Mouse (Mus musculus) spleen, postnatal 36 days (tissue): ENCODE results near the gene Desi2.
"Not testable (repeated sequence)": the region's sequence is repeated elsewhere in the genome, so short reads cannot be mapped to it uniquely, and the experiment has no call there.

ENCODE experiments used
- DNase-seq, 2 experiments: peaks; one replicate each; pipeline ENCODE4 v3.0.0; 2022; ENCODE audit warnings: low spot score in 2 of 2, mixed read lengths in 1 of 2

Gene Desi2

DNA sequence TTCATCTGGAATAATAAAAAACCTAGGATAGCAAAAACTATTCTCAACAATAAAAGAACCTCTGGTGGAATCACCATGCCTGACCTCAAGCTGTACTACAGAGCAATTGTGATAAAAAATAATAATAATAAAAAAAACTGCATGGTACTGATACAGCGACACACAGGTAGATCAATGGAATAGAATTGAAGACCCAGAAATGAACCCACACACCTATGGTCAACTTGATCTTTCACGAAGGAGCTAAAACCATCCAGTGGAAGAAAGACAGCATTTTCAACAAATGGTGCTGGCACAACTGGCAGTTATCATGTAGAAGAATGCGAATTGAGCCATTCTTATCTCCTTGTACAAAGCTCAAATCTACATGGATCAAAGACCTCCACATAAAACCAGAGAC lies 78.2 kb downstream of the Desi2 start:
- not testable (repeated sequence) for DNase-seq

- no peak for DNase-seq
Observed at GRCm38 (mm10) chr1:178270635-178271034, 83.4 kb downstream of the Desi2 start.

DNA sequence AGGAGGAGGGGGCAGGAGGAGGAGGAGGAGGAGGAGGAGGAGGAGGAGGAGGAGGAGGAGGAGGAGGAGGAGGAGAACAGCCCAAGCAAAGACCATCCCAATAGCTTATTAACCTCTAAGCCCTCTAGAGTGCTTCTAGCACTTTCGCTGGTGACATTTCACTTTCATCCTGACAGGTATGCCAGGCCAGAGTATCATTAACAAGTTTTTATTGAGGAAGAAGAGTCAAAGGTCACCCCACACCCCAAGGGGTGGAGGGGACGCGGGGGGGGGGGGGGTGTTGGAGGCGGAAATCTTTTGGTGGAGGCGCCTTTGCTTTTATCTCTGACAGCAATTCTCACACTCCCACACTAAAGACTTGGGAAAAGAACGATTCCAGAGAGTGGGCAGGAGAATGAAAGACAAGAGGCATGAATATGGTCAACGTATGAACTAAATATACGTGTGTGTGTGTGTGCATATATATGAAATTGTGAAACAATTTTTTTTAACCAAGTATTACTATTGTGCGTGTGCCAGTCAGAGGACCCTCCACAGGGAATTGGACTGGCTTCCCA lies 88.0 kb downstream of the Desi2 start:
- DNase-seq: no peak

- no peak for DNase-seq
Observed at GRCm38 (mm10) chr1:178275738-178276053, 88.5 kb downstream of the Desi2 start.

DNA sequence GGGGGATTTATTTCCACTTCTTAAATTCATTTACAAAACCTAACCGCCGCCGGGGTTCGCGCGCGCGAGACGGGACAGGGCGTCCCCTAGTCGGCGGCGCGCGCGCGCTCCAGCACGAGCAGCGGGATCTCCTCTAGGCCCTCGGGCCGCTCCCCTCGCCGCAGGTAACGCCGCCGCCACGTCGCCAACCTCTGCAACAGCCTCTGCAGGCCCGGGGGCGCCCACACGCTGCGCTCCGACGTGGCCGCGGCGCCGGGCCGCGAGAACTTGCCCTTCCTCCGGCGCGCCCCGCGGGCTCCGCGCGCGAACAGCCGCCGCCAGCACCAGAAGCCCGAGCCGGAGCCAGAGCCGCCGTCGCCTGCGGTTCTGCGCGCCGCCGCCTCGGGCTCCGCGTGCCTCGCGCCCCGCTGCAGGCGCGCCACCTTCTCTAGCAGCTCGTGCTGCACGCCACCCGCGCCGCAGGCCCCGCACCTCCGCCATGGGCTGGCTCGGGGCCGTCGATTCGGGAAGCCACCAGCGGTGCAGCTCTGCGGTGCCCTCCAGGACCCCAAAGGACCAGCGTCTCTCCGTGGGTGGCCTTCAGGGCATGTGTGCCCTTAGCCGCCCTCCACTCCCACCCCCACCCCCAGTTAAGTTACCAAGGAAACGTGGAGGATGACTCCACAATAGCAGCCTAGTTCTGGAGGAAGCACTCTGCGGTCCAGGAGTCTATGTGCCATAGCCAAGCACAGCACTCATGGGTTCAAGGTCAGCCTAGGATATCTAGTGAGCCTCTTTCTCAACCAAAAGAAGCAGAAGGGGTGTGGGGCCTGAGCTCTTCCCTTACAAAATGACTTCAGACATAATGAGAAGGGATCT lies 89.1 kb downstream of the Desi2 start:
- peak in 1 of 2 experiments; percentile 3 for DNase-seq

DNA sequence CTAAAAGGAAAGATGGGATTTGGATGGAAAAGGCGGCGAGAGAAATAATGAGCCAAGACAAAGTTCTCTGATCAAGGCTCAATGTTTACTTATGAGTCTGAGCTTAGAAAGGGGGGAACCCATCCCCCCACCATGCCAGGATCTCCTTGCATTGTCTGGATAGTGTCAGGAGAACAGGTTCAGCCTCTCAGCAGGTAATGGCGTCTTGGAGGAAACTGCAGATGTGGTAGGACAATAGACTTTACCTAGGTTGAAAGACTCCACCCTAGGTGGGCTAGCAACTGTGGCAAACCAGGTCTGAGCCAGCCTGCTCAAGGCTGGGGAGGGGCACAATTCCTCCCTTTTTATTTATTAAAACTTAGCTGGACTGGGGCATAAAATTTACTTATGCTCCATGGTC lies 96.1 kb downstream of the Desi2 start:
- DNase-seq: not testable (repeated sequence)

DNA sequence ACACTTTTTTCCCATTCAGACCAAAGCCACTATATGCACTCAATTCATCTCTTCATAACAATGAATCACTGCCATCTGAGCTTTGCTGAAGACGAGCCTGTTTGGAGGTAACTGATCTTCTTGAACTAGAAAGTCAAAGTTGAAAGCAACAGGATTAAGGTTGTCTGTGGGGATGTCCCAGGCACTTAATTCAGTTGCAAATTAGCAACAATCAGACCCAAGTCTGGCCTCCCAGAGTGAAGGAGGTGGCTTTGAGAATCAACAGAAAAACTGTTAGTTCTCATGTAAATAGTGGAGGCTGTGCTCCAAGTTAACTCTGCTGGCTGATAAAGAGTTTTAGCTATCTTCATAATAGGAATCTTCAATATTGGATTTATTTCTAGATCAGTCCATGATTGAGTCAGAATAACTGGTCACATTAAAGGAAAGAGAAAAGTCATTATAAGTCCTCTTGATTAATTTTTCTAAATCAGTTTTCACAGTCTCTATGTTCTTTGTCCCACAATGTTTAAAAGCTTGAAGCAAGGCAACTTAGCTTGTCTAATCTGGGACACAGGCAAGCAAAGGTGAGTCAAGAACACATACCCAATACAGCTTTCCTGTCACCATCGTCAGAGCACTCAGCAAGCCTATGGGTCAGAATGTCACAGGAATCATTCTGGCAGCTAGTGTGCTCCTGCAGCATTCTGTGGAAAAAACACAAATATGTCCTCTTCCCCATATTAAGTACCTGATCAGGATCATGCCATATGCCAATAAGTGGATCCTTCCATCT lies 96.9 kb downstream of the Desi2 start:
- no peak for DNase-seq

DNA sequence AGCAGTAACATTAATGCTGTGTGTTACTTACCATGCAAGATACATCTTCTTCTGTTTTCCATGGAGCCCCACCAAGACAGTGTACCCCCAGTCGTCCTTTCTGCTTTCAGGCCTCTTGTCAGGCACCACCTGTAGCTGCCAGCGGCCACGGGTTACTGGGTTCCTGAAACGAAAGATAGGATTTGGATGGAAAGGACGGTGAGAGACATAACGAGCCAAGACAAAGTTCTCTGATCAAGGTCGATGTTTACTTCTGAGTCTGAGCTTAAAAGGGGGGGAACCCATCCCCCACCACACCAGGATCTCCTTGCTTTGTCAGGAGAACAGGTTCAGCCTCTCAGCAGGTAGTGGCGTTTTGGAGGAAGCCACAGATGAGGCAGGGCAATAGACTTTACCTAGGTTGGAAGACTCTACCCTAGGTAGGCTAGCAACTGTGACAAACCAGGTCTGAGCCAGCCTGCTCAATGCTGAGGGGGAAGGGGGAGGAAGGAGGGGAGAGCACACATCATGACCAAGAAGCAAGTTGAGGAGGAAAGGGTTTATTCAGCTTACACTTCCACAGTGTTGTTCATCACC lies 100.5 kb downstream of the Desi2 start:
- DNase-seq: no peak

- DNase-seq: no peak
Observed at GRCm38 (mm10) chr1:178291716-178292115, 104.5 kb downstream of the Desi2 start.

DNA sequence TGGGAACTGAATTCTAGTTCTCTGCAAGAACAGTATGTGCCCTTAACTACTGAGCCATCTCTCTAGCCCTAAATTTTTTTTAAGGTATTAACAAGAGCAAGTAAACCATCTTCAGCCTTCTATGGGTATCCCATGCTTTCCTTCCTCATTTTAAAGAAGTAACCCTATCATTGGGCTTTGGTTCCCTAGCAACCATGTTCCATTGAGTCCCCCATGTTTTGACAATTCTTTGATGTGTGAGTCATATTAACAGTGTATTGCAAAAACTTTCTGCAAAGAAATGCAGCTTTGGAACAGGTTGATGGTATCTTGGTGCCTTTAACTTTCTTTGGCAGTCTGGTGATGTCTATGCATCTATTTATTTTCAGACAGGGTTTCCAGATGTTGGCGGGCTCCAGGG lies 106.8 kb downstream of the Desi2 start:
- DNase-seq: no peak

DNA sequence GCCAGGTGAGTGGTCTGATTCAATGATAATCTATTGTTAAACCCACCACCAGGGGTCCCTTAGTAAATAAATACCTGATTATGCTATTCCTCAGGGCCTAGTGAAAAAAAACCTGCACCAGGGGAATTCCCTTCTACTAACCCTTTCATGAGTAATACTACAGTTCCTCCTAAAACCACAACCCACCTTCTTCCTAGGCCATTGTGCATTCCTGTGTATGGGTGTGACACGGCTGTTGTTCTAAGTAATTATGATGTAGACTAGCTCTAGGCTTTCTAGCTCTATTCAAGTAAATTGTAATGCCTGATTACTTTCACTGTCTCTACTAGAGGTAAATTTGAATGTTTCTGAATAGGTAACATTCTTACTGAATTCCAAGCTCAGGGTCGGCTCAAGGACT lies 114.0 kb downstream of the Desi2 start:
- DNase-seq: not testable (repeated sequence)

DNA sequence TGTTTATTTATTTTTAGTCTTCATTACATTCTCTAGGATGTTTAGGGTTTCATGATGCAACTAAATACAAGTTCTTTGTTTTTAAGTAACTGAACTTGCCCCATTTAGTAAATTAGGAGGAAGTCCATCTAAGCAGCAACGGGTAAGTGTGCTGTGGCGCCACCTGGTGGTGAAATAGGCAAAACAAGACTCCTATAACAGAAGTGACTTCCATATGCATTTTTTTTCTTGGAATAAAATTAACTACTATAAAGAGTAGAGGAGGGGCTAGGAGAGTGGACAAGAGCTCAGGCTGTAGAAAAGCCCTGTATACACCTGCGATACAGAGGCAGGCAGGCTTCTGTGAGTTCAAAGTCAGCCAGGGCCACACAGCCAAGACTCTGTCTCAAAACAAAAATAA lies 116.2 kb downstream of the Desi2 start:
- peak; percentile 47 to 66 for DNase-seq
